Mouse (Mus musculus) limb, embryonic 14.5 days (tissue): Measurements from ENCODE around the gene Gramd1b. TPM values are rescaled to one million over a fixed set of nuclear protein-coding genes. Genes with fewer than 3 reads are reported as not detected.
A peak's percentile ranks its signal among the peaks of the same experiment; 100 is the strongest.

ENCODE experiments used
- ATAC-seq: fragments of 200-750 bp; cut with Nextera tagmentation; 2 replicates; pipeline ENCODE4 v1.8.0; 2017; ENCODE audit warnings: low read depth, moderate number of reproducible peaks, moderate TSS enrichment; ENCODE audit not compliant: low FRiP score
- DNase-seq: peaks from one replicate; pipeline ENCODE4 v3.0.0-alpha.2; 2015; ENCODE audit warnings: low spot score
- H3K27ac ChIP-seq: fragments of 300-500 bp; sonication (generic); replicated peaks from 2 replicates; pipeline ENCODE4 v1.5.1; 2014; ENCODE audit warnings: low read depth, mild to moderate bottlenecking, low read length, moderate library complexity, mixed read lengths
- H3K27me3 ChIP-seq: fragments of 300-500 bp; sonication (generic); 2 replicates; pipeline ENCODE4 v1.6.1; 2014; ENCODE audit warnings: low read length, mixed read lengths; ENCODE audit not compliant: control insufficient read depth, insufficient read depth
- H3K36me3 ChIP-seq: fragments of 300-500 bp; sonication (generic); 2 replicates; pipeline ENCODE4 v1.6.1; 2014; ENCODE audit warnings: mild to moderate bottlenecking, low read length, moderate library complexity, mixed read lengths; ENCODE audit not compliant: control insufficient read depth, insufficient read depth
- H3K4me1 ChIP-seq: fragments of 300-500 bp; sonication (generic); 2 replicates; pipeline ENCODE4 v1.6.1; 2014; ENCODE audit warnings: antibody characterized with exemption, low read length, mixed read lengths; ENCODE audit not compliant: control insufficient read depth, insufficient read depth
- H3K4me2 ChIP-seq: fragments of 300-500 bp; sonication (generic); replicated peaks from 2 replicates; pipeline ENCODE4 v1.6.1; 2014; ENCODE audit warnings: low read depth, mild to moderate bottlenecking, low read length, moderate library complexity; ENCODE audit not compliant: severe bottlenecking
- H3K4me3 ChIP-seq: fragments of 300-500 bp; sonication (generic); replicated peaks from 2 replicates; pipeline ENCODE4 v1.5.1; 2014; ENCODE audit warnings: low read length
- H3K9ac ChIP-seq: fragments of 300-500 bp; sonication (generic); 2 replicates; pipeline ENCODE4 v1.6.1; 2014; ENCODE audit warnings: mild to moderate bottlenecking, low read depth, low read length, moderate library complexity; ENCODE audit not compliant: severe bottlenecking
- H3K9me3 ChIP-seq: fragments of 300-500 bp; sonication (generic); 2 replicates; pipeline ENCODE4 v1.6.1; 2016; ENCODE audit warnings: low read length; ENCODE audit not compliant: control insufficient read depth
- POLR2A ChIP-seq: fragments of 200-500 bp; IDR thresholded peaks from 2 replicates; pipeline ENCODE4 v1.8.0; 2012; ENCODE audit warnings: inconsistent platforms, mild to moderate bottlenecking, moderate library complexity, borderline replicate concordance; ENCODE audit not compliant: insufficient read depth, insufficient read length; ENCODE audit errors: extremely low read depth
- WGBS: fragments of 180-500 bp; shearing (Covaris S2); extraction: QIAGEN DNeasy Blood & Tissue Kit; methylation state at CpG from one replicate; pipeline ENCODE4 v1.1.7; 2014; 5-methylcytosine and 5-hydroxymethylcytosine counted together
- polyA plus RNA-seq, 2 experiments: library from polyadenylated mRNA; depleted of rRNA in 1 of 2; stranded (reverse) in 1 of 2; unstranded in 1 of 2; fragments of >200 nt; fragmentation: Nextera tagmentation in 1 of 2; extraction: Ambion mirVana in 1 of 2; gene quantifications; 2 replicates each; pipeline versions ENCODE4 v1.2.1 to v1.2.3; 2012 to 2014

Gramd1b gene
- polyA plus RNA-seq, 2 experiments, result 3.6 to 11.3 TPM

GRCm38 (mm10) chr9:40332731-40333648 is 198.2 kb downstream of the Gramd1b start:
- no peak overlapping the region for H3K9ac ChIP-seq
- ATAC-seq, result no peak
- TF ChIP-seq POLR2A, result no peak
- H3K27me3 ChIP-seq, result no peaks in the 10 kb centered on the region
- H3K27ac ChIP-seq, result no peak overlapping the region
- H3K9me3 ChIP-seq, result no peaks in the 10 kb centered on the region
- 81% methylated on average over 31 of the region's 31 CpGs for WGBS
- H3K36me3 ChIP-seq, result no peaks in the 10 kb centered on the region
- H3K4me3 ChIP-seq, result no peak overlapping the region
- H3K4me1 ChIP-seq, result no peaks in the 10 kb centered on the region
- no peak for DNase-seq
- no peak overlapping the region for H3K4me2 ChIP-seq

GRCm38 (mm10) chr9:40332326-40332725 is 198.9 kb downstream of the Gramd1b start:
- no peaks in the 10 kb centered on the region for H3K9me3 ChIP-seq
- H3K4me3 ChIP-seq, result no peak overlapping the region
- no peaks in the 10 kb centered on the region for H3K4me1 ChIP-seq
- WGBS, result 79% methylated on average over 4 of the region's 4 CpGs
- H3K27me3 ChIP-seq, result no peaks in the 10 kb centered on the region
- no peak overlapping the region for H3K27ac ChIP-seq
- DNase-seq (no peak), ATAC-seq (no peak)
- no peak for TF ChIP-seq POLR2A
- no peak overlapping the region for H3K4me2 ChIP-seq
- no peaks in the 10 kb centered on the region for H3K36me3 ChIP-seq
- H3K9ac ChIP-seq, result no peak overlapping the region

GRCm38 (mm10) chr9:40331411-40332286 is 199.5 kb downstream of the Gramd1b start:
- H3K4me2 ChIP-seq, result no peak overlapping the region
- H3K9ac ChIP-seq, result no peak overlapping the region
- no peaks in the 10 kb centered on the region for H3K9me3 ChIP-seq
- H3K27ac ChIP-seq, result no peak overlapping the region
- DNase-seq (no peak), ATAC-seq (no peak)
- no peak overlapping the region for H3K4me3 ChIP-seq
- no peaks in the 10 kb centered on the region for H3K4me1 ChIP-seq
- no peak for TF ChIP-seq POLR2A
- H3K27me3 ChIP-seq, result no peaks in the 10 kb centered on the region
- 87% methylated on average over 15 of the region's 15 CpGs for WGBS
- H3K36me3 ChIP-seq, result no peaks in the 10 kb centered on the region

GRCm38 (mm10) chr9:40330609-40331382 is 200.4 kb downstream of the Gramd1b start:
- no peak for TF ChIP-seq POLR2A
- ATAC-seq (peak; percentile 70), DNase-seq (peak; percentile 86)
- Histone ChIP-seq H3K4me2 (no peak overlapping the region), H3K9ac (no peak overlapping the region), H3K4me1 (no peaks in the 10 kb centered on the region), H3K27ac (no peak overlapping the region), H3K9me3 (no peaks in the 10 kb centered on the region), H3K4me3 (no peak overlapping the region), H3K27me3 (no peaks in the 10 kb centered on the region), H3K36me3 (no peaks in the 10 kb centered on the region)
- 60% methylated on average over 19 of the region's 19 CpGs for WGBS
